Mouse (Mus musculus) cerebellum, postnatal 25 days (tissue): ENCODE results near the gene Pde4d.

Experiments used
- DNase-seq, 2 experiments: peaks; one replicate each; pipeline ENCODE4 v3.0.0; 2021; ENCODE audit warnings: mixed read lengths in 2 of 2

The Pde4d gene

GRCm38 (mm10) chr13:108601021-108601420 is 151.3 kb downstream of the Pde4d start:
- peak in 1 of 2 experiments; percentile 50 for DNase-seq

- no peak for DNase-seq
These were observed 153.8 kb downstream of the Pde4d start for GRCm38 (mm10) chr13:108603502-108603901.

- no peak for DNase-seq
These were observed 154.5 kb downstream of the Pde4d start for GRCm38 (mm10) chr13:108604213-108604612.

- no peak for DNase-seq
These were observed 168.5 kb downstream of the Pde4d start for GRCm38 (mm10) chr13:108618207-108618606.

GRCm38 (mm10) chr13:108622681-108623080 is 172.9 kb downstream of the Pde4d start:
- DNase-seq = no peak

GRCm38 (mm10) chr13:108623929-108624328 is 174.2 kb downstream of the Pde4d start:
- DNase-seq = no peak

GRCm38 (mm10) chr13:108626166-108626565 is 176.4 kb downstream of the Pde4d start:
- no peak for DNase-seq

GRCm38 (mm10) chr13:108628501-108628900 is 178.8 kb downstream of the Pde4d start:
- no peak for DNase-seq

- DNase-seq = no peak
These were observed 180.8 kb downstream of the Pde4d start for GRCm38 (mm10) chr13:108630576-108630975.

GRCm38 (mm10) chr13:108631222-108631621 is 181.5 kb downstream of the Pde4d start:
- no peak for DNase-seq

- no peak for DNase-seq
These were observed 186.8 kb downstream of the Pde4d start for GRCm38 (mm10) chr13:108636526-108636925.

GRCm38 (mm10) chr13:108642259-108642658 is 192.5 kb downstream of the Pde4d start:
- DNase-seq = no peak

GRCm38 (mm10) chr13:108646801-108647200 is 197.1 kb downstream of the Pde4d start:
- DNase-seq = no peak

- DNase-seq = no peak
These were observed 197.5 kb downstream of the Pde4d start for GRCm38 (mm10) chr13:108647239-108647638.

GRCm38 (mm10) chr13:108654026-108654723 is 204.4 kb downstream of the Pde4d start:
- DNase-seq = no peak

GRCm38 (mm10) chr13:108666579-108666978 is 216.8 kb downstream of the Pde4d start:
- DNase-seq = no peak

GRCm38 (mm10) chr13:108667077-108667476 is 217.3 kb downstream of the Pde4d start:
- DNase-seq = no peak

- no peak for DNase-seq
These were observed 227.3 kb downstream of the Pde4d start for GRCm38 (mm10) chr13:108677056-108677455.

GRCm38 (mm10) chr13:108683018-108683417 is 233.3 kb downstream of the Pde4d start:
- DNase-seq = no peak

- DNase-seq = peak in 1 of 2 experiments; percentile 20
These were observed 236.1 kb downstream of the Pde4d start for GRCm38 (mm10) chr13:108685817-108686216.

GRCm38 (mm10) chr13:108686262-108686661 is 236.5 kb downstream of the Pde4d start:
- DNase-seq = no peak

- DNase-seq = no peak
These were observed 237.1 kb downstream of the Pde4d start for GRCm38 (mm10) chr13:108686807-108687206.

- DNase-seq = no peak
These were observed 243.3 kb downstream of the Pde4d start for GRCm38 (mm10) chr13:108692883-108693550.

- DNase-seq = no peak
These were observed 255.7 kb downstream of the Pde4d start for GRCm38 (mm10) chr13:108705441-108705840.
